Mouse (Mus musculus) C2C12 (cell line): ENCODE data around the gene Capg. TPM values are rescaled to one million over a fixed set of nuclear protein-coding genes. Genes with fewer than 3 reads are reported as not detected.

Source experiments
- H3K27me3 ChIP-seq: one replicate; pipeline ENCODE4 v1.6.1; 2011; ENCODE audit not compliant: control insufficient read depth, insufficient read depth, insufficient read length
- H3K36me3 ChIP-seq: one replicate; pipeline ENCODE4 v1.6.1; 2011; ENCODE audit not compliant: control insufficient read depth, insufficient read depth
- H3K4me3 ChIP-seq: one replicate; pipeline ENCODE4 v1.5.1; 2011; ENCODE audit warnings: mild to moderate bottlenecking, control low read depth; ENCODE audit not compliant: poor library complexity, insufficient read depth, severe bottlenecking
- H3K79me2 ChIP-seq: one replicate; pipeline ENCODE4 v1.6.1; 2011; ENCODE audit not compliant: control insufficient read depth, insufficient read depth
- H3K79me3 ChIP-seq: one replicate; pipeline ENCODE4 v1.6.1; 2011; ENCODE audit warnings: low read depth, control low read depth
- H3ac ChIP-seq: one replicate; pipeline ENCODE3; 2011; ENCODE audit warnings: low read depth; ENCODE audit not compliant: control insufficient read depth, insufficient read length
- CEBPB ChIP-seq: IDR thresholded peaks from one replicate; pipeline ENCODE4 v1.6.1; 2011; ENCODE audit warnings: low read depth, mild to moderate bottlenecking, control low read depth, moderate library complexity
- CTCF ChIP-seq: IDR thresholded peaks from one replicate; pipeline ENCODE4 v1.5.1; 2011; ENCODE audit not compliant: control insufficient read depth, insufficient read depth, insufficient read length
- FOSL1 ChIP-seq: IDR thresholded peaks from one replicate; pipeline ENCODE4 v1.8.0; 2011; ENCODE audit warnings: mild to moderate bottlenecking, low read length; ENCODE audit not compliant: poor library complexity, insufficient read depth, severe bottlenecking
- MAX ChIP-seq: IDR thresholded peaks from one replicate; pipeline ENCODE4 v1.6.1; 2011; ENCODE audit warnings: mild to moderate bottlenecking, control low read depth
- MYOD1 ChIP-seq: IDR thresholded peaks from one replicate; pipeline ENCODE4 v1.6.1; 2011; ENCODE audit warnings: low read depth; ENCODE audit not compliant: control insufficient read depth, insufficient read length
- MYOG ChIP-seq: IDR thresholded peaks from one replicate; pipeline ENCODE4 v1.6.1; 2011; ENCODE audit not compliant: control insufficient read depth, insufficient read length; ENCODE audit errors: extremely low read depth
- USF1 ChIP-seq: IDR thresholded peaks from one replicate; pipeline ENCODE4 v1.6.1; 2011; ENCODE audit warnings: low read depth, mild to moderate bottlenecking, control low read depth, moderate library complexity
- polyA plus RNA-seq: library from polyadenylated mRNA; unstranded; fragments of >200 nt; fragmentation: generic; extraction: Trizol; gene quantifications from one replicate; pipeline ENCODE4 v1.2.1, GENCODE M21; 2012; ENCODE audit warnings: missing spikeins

Gene Capg
- polyA plus RNA-seq, 1 experiment: 487 TPM

DNA sequence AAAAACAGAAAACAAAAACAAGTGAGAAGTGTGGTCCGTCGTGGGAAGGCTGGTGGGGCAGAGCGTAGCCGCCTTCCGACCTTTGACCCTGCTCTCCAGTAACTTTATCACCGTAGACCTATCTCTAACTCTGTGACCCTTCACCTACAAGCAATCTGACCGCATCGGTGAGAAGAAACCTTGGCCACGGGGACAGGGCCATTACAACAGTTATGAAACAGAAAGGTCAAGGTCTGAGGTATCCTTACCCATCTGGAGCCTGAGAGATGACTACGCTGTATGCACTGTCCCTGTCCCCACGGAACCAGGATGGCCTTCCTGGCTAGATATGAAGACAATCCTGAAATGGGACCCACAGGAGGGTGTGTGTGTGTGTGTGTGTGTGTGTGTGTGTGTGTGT lies 40.0 kb downstream of the Capg start:
- H3K36me3 ChIP-seq: no peaks in the 10 kb centered on the region
- TF ChIP-seq CTCF (no peak), CEBPB (no peak), MAX (no peak), FOSL1 (no peak), USF1 (no peak), MYOG (no peak), MYOD1 (no peak)

DNA sequence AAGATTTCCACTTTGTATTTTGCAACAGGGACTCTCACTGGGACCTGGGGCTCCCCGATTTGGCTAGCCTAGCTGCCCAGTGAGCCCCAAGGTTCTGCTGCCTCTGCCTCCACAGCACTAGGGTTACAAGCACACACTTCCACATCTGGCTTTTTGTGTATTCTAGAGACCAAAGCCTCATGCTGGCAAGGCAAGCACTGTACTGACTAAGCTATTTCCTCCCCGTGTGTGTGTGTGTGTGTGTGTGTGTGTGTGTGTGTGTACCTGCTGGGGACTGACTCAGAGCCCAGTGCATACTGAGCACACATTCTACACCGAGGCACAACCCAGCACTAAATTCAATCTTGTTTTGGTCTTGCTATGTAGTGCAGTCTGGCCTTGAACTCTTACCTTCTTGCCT lies 42.5 kb downstream of the Capg start:
- no peaks in the 10 kb centered on the region for H3K27me3 ChIP-seq
- H3K4me3 ChIP-seq: no peak overlapping the region
- no peak for TF ChIP-seq CTCF
- no peak for TF ChIP-seq MYOD1
- TF ChIP-seq MYOG: no peak
- no peak for TF ChIP-seq FOSL1
- no peak for TF ChIP-seq USF1
- no peak for TF ChIP-seq CEBPB
- TF ChIP-seq MAX: no peak
- no peaks in the 10 kb centered on the region for H3K79me2 ChIP-seq
- no peak overlapping the region for H3ac ChIP-seq
- no peaks in the 10 kb centered on the region for H3K79me3 ChIP-seq
- no peaks in the 10 kb centered on the region for H3K36me3 ChIP-seq

More for the DNA sequence above, 40.0 kb downstream of the Capg start:
- Histone ChIP-seq H3ac (no peak overlapping the region), H3K79me2 (no peaks in the 10 kb centered on the region), H3K79me3 (no peaks in the 10 kb centered on the region), H3K27me3 (no peaks in the 10 kb centered on the region), H3K4me3 (no peak overlapping the region)

DNA sequence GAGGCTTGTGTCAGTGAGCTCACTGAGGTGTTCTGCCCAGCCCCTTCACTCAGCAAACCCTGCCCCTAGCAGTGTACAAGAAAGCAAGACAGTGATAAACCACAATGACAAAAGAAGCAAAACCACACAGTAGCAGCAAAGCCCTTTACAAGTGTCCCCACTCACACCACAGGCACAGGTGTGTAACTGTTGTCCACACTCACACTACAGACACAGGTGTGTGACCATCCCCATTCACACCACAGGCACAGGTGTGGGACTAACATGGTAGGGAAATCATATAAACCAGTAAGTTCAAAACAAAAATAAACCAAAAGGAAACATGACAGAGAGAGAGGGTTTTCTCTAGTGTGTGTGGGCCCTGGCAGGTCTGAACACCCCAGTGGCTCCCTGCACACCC lies 44.1 kb downstream of the Capg start:
- H3K79me3 ChIP-seq: no peaks in the 10 kb centered on the region
- TF ChIP-seq CTCF: no peak
- no peak for TF ChIP-seq MYOD1
- TF ChIP-seq FOSL1: no peak
- no peak for TF ChIP-seq CEBPB
- TF ChIP-seq USF1: no peak
- TF ChIP-seq MAX: no peak
- no peak for TF ChIP-seq MYOG

DNA sequence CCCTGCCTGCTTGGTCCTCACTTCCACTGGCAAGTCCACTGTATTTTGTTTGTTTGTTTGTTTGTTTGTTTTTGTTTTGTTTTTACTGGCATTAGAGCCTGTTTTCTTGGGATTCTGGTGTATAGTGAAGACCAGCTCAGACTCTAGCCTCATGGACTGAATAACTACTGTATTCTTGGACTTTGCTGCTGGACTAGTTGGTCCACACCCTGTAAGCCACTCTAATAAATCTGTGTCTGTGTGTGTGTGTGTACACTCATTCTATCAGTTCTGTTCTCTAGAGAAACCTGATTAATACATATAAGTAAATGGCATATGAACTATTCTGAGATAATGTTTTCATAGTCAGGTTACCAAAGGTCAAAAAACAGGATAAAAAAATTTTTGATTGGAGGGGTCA lies 45.9 kb downstream of the Capg start:
- no peaks in the 10 kb centered on the region for H3K36me3 ChIP-seq
- H3K27me3 ChIP-seq: no peaks in the 10 kb centered on the region
- H3ac ChIP-seq: no peak overlapping the region
- H3K79me3 ChIP-seq: no peaks in the 10 kb centered on the region
- TF ChIP-seq CTCF (no peak), CEBPB (no peak), FOSL1 (no peak), USF1 (no peak), MYOG (no peak), MYOD1 (no peak), MAX (no peak)
- no peaks in the 10 kb centered on the region for H3K79me2 ChIP-seq
- no peak overlapping the region for H3K4me3 ChIP-seq

More for the DNA sequence above, 44.1 kb downstream of the Capg start:
- Histone ChIP-seq H3K27me3 (no peaks in the 10 kb centered on the region), H3K4me3 (no peak overlapping the region), H3ac (no peak overlapping the region), H3K36me3 (no peaks in the 10 kb centered on the region), H3K79me2 (no peaks in the 10 kb centered on the region)

DNA sequence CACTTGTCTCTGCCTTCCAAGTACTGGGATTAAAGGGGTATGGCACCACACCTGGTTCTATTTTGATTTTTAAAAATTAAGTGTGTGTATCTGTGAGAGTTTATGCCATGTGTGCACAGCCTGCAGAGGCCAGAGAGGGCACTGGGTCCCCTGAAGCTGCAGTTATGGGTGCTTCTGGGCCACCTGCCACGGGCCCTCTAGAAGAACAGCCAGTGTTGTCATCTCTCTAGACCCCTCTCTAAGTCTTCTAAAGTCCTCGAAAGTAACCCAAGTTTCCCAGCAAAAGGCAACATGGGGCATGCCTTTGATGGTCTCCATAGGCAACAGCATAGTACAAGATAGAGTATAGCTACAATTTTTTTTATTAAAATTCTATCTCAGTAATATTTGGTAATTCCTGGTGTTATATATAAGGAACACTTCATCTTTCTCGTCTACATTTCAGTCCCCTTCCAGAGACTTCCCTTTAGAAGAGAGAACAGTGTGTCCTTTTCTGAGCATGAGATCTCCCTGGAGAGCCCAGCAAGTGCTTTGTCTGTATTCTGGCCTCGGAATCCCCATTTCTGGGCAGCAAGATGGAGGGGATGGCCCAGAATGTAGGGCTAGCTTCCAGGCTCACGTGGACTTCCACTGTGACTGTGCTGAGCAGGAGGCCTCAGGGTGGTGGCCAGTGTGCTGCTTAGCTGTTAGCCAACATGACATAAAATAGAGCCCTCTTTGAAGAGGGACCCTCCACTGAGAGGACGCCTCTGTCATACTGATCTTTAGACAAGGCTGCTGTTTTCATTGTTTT lies 49.0 kb downstream of the Capg start:
- H3K36me3 ChIP-seq: no peaks in the 10 kb centered on the region
- no peaks in the 10 kb centered on the region for H3K27me3 ChIP-seq
- no peak overlapping the region for H3ac ChIP-seq
- no peak overlapping the region for H3K4me3 ChIP-seq
- H3K79me2 ChIP-seq: no peaks in the 10 kb centered on the region
- TF ChIP-seq CTCF (no peak), MYOG (no peak)
- no peaks in the 10 kb centered on the region for H3K79me3 ChIP-seq

DNA sequence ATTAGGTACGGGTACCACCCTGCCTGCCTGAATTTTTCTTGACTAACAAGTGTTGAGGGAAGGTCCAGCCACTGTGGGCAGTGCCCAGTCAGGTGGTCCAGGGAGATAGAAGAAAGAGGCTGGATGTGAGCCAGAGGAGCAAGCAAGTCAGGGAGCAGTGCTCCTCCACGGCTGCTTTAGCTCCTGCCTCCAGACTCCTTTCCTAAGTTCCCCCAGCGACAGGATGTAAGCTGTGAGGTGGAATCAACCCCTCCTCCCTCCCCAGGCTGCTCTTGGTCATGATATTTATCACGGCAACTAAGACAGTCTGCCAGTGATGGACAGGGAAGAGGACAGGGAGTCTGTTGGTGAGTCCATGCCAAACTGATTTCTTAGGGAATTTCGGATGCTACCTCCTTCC lies 49.7 kb downstream of the Capg start:
- Histone ChIP-seq H3K4me3 (no peak overlapping the region), H3K79me2 (no peaks in the 10 kb centered on the region), H3ac (no peak overlapping the region), H3K27me3 (no peaks in the 10 kb centered on the region), H3K79me3 (no peaks in the 10 kb centered on the region), H3K36me3 (no peaks in the 10 kb centered on the region)
- TF ChIP-seq CTCF (no peak), CEBPB (no peak), FOSL1 (no peak), MAX (no peak), MYOD1 (no peak), USF1 (no peak), MYOG (no peak)
